Mouse (Mus musculus) effector memory CD4-positive, alpha-beta T cell, adult 5 months (primary cell): ENCODE results near the gene Lrrc75b. TPM values are rescaled to one million over a fixed set of nuclear protein-coding genes. Genes with fewer than 3 reads are reported as not detected.

ENCODE experiments used
- polyA plus RNA-seq: library from polyadenylated mRNA; unstranded; fragments of 100-300 nt; shearing (Covaris generic); gene quantifications from one replicate; pipeline ENCODE4 v1.2.1, GENCODE M21; 2017

Lrrc75b gene
- polyA plus RNA-seq = 2.0 TPM

GRCm38 (mm10) chr10:75559676-75560548 lies at the start of gene Lrrc75b:
TSS of gene Lrrc75b (minus strand) at chr10:75560330.

GRCm38 (mm10) chr10:75589129-75589528 lies 29.0 kb upstream of the Lrrc75b start, which contains the start of gene Ggt5:
TSS of gene Ggt5 (plus strand) at chr10:75589340.

GRCm38 (mm10) chr10:75561071-75561654 lies 1.0 kb upstream of the Lrrc75b start, which contains the start of gene Ggt1:
TSS of gene Ggt1 (plus strand) at chr10:75561604.

GRCm38 (mm10) chr10:75517758-75518143 lies 42.4 kb downstream of the Lrrc75b start, which contains the start of gene Gucd1:
TSS of gene Gucd1 (minus strand) at chr10:75517972.

GRCm38 (mm10) chr10:75517073-75517757 lies 42.9 kb downstream of the Lrrc75b start, which contains the start of gene Snrpd3:
TSS of gene Snrpd3 (plus strand) at chr10:75517551.

Other genes starting within 250 kb of the Lrrc75b start
- 194 TPM for gene Adora2a, start 243.5 kb downstream of the Lrrc75b start, polyA plus RNA-seq
- 0.65 TPM for gene Upb1, start 159.2 kb downstream of the Lrrc75b start, polyA plus RNA-seq
- 135 TPM for gene Snrpd3, start 42.8 kb downstream of the Lrrc75b start, polyA plus RNA-seq
- 18.0 TPM for gene Gucd1, start 42.4 kb downstream of the Lrrc75b start, polyA plus RNA-seq
- gene Ggt1, start 1.3 kb upstream of the Lrrc75b start, polyA plus RNA-seq = 7.5 TPM
- 5.0 TPM for gene Ggt5, start 29.0 kb upstream of the Lrrc75b start, polyA plus RNA-seq
- 6.8 TPM for gene Susd2, start 83.7 kb upstream of the Lrrc75b start, polyA plus RNA-seq
- gene Cabin1, start 204.0 kb upstream of the Lrrc75b start, polyA plus RNA-seq = 51.8 TPM
- 38.2 TPM for gene Ddt, start 213.1 kb upstream of the Lrrc75b start, polyA plus RNA-seq
- gene Gm20441, start 220.6 kb upstream of the Lrrc75b start, polyA plus RNA-seq = not detected
- 1.9 TPM for gene Gstt3, start 221.1 kb upstream of the Lrrc75b start, polyA plus RNA-seq
- gene Gstt1, start 238.3 kb upstream of the Lrrc75b start, polyA plus RNA-seq = not detected